Mouse (Mus musculus) erythroblast, embryonic 14.5 days (primary cell): ENCODE measurements around the gene Zc3hav1l.

Experiments
- GATA1 ChIP-seq: IDR thresholded peaks from 2 replicates; pipeline ENCODE4 v1.6.1; 2012; ENCODE audit warnings: low read length, inconsistent platforms, mixed read lengths
- TAL1 ChIP-seq: IDR thresholded peaks from 3 replicates; pipeline ENCODE4 v1.6.1; 2012; ENCODE audit warnings: low read length, inconsistent platforms, mixed read lengths

GRCm38 (mm10) chr6:38261877-38262276, 37.2 kb downstream of the Zc3hav1l start:
- TF ChIP-seq TAL1 (no peak), GATA1 (no peak)
